Mouse (Mus musculus): ENCODE data around the gene Pfkfb1. TPM values are rescaled to one million over a fixed set of nuclear protein-coding genes. Genes with fewer than 3 reads are reported as not detected.

Gene Pfkfb1
- polyA plus RNA-seq, 1 experiment from 2014 or later = 11.3 TPM

DNA sequence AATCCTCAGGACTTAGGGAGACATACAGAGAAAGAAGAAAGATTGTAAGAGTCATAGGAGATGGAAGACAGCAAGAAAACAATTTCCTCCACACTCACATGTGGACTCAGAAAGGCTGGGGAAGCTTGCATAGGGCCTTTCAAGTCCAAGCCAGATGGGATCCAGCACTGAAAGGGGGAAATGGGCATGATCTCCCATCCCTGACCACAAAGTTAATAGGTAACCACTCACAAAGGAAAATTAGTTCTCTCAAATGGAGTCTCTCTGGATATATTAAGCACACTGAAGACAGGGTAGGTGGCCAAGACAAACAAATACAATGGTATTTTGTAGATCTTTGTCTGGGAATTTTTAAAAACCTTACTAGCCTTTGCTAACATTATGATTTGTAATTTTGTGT, 6.1 kb upstream of the Pfkfb1 start:
- H3K4me1 ChIP-seq (ENCODE audit: control insufficient read depth, insufficient read depth, low read length) = no peaks in the 10 kb centered on the region
- H3K36me3 ChIP-seq (ENCODE audit: control insufficient read depth, insufficient read depth, low read length) = no peaks in the 10 kb centered on the region
- no peak overlapping the region for H3K4me2 ChIP-seq
- H3K27ac ChIP-seq (ENCODE audit: low read depth, low read length) = no peak overlapping the region
- H3K4me3 ChIP-seq (ENCODE audit: low read depth, low read length) = no peak overlapping the region
- H3K27me3 ChIP-seq (ENCODE audit: control insufficient read depth, insufficient read depth, low read length) = no peaks in the 10 kb centered on the region
- no peak for ATAC-seq (replicated peaks; ENCODE audit: insufficient number of reproducible peaks, low FRiP score, low TSS enrichment)
- H3K9ac ChIP-seq (ENCODE audit: low read depth, low read length) = no peak overlapping the region
- H3K9me3 ChIP-seq (replicated peaks; ENCODE audit: control insufficient read depth, low read length) = no peaks in the 10 kb centered on the region

DNA sequence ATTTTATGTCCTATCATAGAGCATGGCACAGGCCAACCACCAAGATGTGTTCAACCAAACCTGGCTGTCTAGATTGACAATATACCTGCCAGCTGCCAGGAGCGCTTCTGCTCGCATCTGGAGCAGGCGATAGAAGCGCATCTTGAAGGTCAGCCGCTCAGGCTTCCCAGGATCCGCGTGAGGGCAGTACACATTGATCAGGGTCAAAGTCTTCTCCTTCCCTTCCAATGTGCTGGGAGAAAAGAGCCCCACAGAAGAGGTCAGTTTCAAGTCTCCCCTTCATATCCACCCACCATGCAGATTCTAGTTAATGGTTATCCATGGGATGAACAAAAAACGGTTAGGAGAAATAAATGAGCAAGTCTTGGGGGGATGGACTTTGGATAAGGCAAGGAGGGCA, 2.9 kb upstream of the Pfkfb1 start:
- Histone ChIP-seq H3K36me3 (ENCODE audit: control insufficient read depth, insufficient read depth, low read length) (no peaks in the 10 kb centered on the region), H3K4me1 (ENCODE audit: control insufficient read depth, insufficient read depth, low read length) (no peaks in the 10 kb centered on the region), H3K9ac (ENCODE audit: low read depth, low read length) (no peak overlapping the region), H3K9me3 (replicated peaks; ENCODE audit: control insufficient read depth, low read length) (no peaks in the 10 kb centered on the region), H3K27me3 (ENCODE audit: control insufficient read depth, insufficient read depth, low read length) (no peaks in the 10 kb centered on the region), H3K27ac (ENCODE audit: low read depth, low read length) (no peak overlapping the region), H3K4me2 (no peak overlapping the region), H3K4me3 (ENCODE audit: low read depth, low read length) (no peak overlapping the region)
- 93% methylated on average over 8 of the region's 8 CpGs for WGBS (ENCODE audit: insufficient replicate concordance)
- ATAC-seq (replicated peaks; ENCODE audit: insufficient number of reproducible peaks, low FRiP score, low TSS enrichment) = no peak

DNA sequence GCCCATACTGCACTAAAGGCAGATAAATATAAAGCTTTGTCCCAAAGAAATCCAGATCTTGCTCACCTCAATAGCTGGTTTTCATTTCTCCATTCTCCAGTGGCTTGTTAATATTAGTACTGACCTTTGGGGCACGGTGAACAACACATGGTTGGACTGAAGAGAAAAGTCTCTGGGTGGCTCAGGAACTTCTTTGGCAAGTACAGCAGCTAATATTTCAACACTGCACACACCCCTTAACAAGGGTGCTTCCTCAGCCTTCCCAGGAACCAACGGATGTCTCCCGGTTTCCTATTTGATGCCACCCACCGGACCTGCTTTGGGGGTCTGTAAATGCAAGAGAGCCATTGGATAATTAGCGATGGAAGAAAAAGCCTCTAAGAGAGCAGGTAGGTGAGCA, 1.7 kb downstream of the Pfkfb1 start, which contains the start of gene Apex2:
Gene Apex2 (minus strand): TSS at position 173 of the 400 bp plus-strand sequence.
- ATAC-seq (replicated peaks; ENCODE audit: insufficient number of reproducible peaks, low FRiP score, low TSS enrichment) = no peak
- no peaks in the 10 kb centered on the region for H3K4me1 ChIP-seq (ENCODE audit: control insufficient read depth, insufficient read depth, low read length)
- H3K9me3 ChIP-seq (replicated peaks; ENCODE audit: control insufficient read depth, low read length) = no peaks in the 10 kb centered on the region
- H3K4me3 ChIP-seq (ENCODE audit: low read depth, low read length) = peak within 1 kb of the TSS; percentile 57; the same call in 1 of the 2 replicates
- H3K4me2 ChIP-seq = peak within 1 kb of the TSS; percentile 66
- 77% methylated on average over 5 of the region's 5 CpGs for WGBS (ENCODE audit: insufficient replicate concordance)
- no peak within 1 kb of the TSS for H3K9ac ChIP-seq (ENCODE audit: low read depth, low read length)
- H3K36me3 ChIP-seq (ENCODE audit: control insufficient read depth, insufficient read depth, low read length) = no peaks in the 10 kb centered on the region
- H3K27me3 ChIP-seq (ENCODE audit: control insufficient read depth, insufficient read depth, low read length) = no peaks in the 10 kb centered on the region
- H3K27ac ChIP-seq (ENCODE audit: low read depth, low read length) = no peak within 1 kb of the TSS

DNA sequence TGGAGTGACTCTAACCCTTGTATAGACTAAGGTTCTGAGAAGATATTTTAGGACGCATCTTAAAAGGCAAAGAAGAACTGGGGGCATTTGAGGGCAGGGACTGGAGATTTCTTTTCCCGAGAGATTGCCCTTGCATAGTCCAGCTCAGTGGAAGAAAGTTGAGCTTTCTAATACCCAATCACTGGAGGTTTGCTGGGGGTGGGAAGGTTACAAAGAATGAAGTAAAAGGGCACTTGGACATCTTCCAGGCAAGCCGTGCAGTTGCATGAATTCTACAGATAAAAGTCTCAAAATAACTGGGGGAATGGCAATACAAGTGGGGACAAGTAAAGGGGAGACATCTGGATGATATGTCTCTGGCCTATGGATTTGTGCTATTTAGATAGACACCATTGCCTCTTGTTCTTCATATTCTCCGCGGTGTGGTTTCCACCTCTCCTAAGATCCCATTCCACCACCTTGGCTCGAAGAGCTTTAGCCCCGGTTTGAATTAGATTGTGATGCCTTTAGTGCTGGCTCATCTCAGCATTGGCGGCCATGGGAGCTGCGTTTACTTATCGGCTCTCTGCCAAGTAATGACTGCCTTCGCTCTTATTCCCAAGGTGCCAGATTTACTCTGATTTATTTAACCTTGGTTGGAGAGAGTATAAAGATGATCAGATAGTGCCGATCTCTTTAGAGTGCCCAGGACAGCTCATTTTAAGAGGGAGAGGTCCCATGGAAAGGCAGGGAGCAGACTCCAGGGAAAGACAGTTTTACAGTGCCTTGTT, 5.4 kb downstream of the Pfkfb1 start:
- H3K4me1 ChIP-seq (ENCODE audit: control insufficient read depth, insufficient read depth, low read length) = no peaks in the 10 kb centered on the region
- no peak for ATAC-seq (replicated peaks; ENCODE audit: insufficient number of reproducible peaks, low FRiP score, low TSS enrichment)
- H3K9me3 ChIP-seq (replicated peaks; ENCODE audit: control insufficient read depth, low read length) = no peaks in the 10 kb centered on the region
- H3K27ac ChIP-seq (ENCODE audit: low read depth, low read length) = no peak overlapping the region
- H3K4me3 ChIP-seq (ENCODE audit: low read depth, low read length) = no peak overlapping the region
- no peaks in the 10 kb centered on the region for H3K27me3 ChIP-seq (ENCODE audit: control insufficient read depth, insufficient read depth, low read length)
- H3K36me3 ChIP-seq (ENCODE audit: control insufficient read depth, insufficient read depth, low read length) = no peaks in the 10 kb centered on the region
- H3K9ac ChIP-seq (ENCODE audit: low read depth, low read length) = no peak overlapping the region
- WGBS (ENCODE audit: insufficient replicate concordance) = 79% methylated on average over 12 of the region's 12 CpGs
- H3K4me2 ChIP-seq = no peak overlapping the region

DNA sequence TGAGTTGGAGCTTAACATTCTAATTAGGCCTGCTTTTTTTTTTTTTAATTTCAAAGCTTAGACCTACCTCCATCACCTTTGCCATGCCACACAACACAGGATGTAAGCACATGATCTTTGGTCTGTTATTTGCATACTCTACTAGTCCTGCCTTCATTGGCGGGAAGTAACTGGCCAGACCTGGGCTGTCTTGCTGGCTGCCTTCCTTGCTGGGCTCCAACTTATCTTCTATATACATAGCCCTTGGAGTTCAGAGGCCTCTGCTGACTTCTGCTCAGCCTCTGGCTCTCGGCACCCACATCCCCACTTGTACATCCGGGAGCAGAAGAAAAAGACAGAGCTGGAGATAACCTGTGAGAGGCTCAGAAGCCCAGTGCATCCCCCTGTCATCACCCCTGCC, 6.1 kb downstream of the Pfkfb1 start:
- ATAC-seq (replicated peaks; ENCODE audit: insufficient number of reproducible peaks, low FRiP score, low TSS enrichment) = no peak; the same call in 1 of the 2 replicates
- no peaks in the 10 kb centered on the region for H3K9me3 ChIP-seq (replicated peaks; ENCODE audit: control insufficient read depth, low read length)
- 66% methylated on average over 3 of the region's 3 CpGs for WGBS (ENCODE audit: insufficient replicate concordance)
- H3K36me3 ChIP-seq (ENCODE audit: control insufficient read depth, insufficient read depth, low read length) = no peaks in the 10 kb centered on the region
- no peaks in the 10 kb centered on the region for H3K4me1 ChIP-seq (ENCODE audit: control insufficient read depth, insufficient read depth, low read length)
- peak overlapping the region; percentile 70 for H3K27ac ChIP-seq (ENCODE audit: low read depth, low read length)
- H3K9ac ChIP-seq (ENCODE audit: low read depth, low read length) = no peak overlapping the region
- peak overlapping the region; percentile 3; the same call in 1 of the 2 replicates for H3K4me3 ChIP-seq (ENCODE audit: low read depth, low read length)
- H3K4me2 ChIP-seq = peak overlapping the region; percentile 11; the same call in 1 of the 2 replicates
- H3K27me3 ChIP-seq (ENCODE audit: control insufficient read depth, insufficient read depth, low read length) = no peaks in the 10 kb centered on the region

DNA sequence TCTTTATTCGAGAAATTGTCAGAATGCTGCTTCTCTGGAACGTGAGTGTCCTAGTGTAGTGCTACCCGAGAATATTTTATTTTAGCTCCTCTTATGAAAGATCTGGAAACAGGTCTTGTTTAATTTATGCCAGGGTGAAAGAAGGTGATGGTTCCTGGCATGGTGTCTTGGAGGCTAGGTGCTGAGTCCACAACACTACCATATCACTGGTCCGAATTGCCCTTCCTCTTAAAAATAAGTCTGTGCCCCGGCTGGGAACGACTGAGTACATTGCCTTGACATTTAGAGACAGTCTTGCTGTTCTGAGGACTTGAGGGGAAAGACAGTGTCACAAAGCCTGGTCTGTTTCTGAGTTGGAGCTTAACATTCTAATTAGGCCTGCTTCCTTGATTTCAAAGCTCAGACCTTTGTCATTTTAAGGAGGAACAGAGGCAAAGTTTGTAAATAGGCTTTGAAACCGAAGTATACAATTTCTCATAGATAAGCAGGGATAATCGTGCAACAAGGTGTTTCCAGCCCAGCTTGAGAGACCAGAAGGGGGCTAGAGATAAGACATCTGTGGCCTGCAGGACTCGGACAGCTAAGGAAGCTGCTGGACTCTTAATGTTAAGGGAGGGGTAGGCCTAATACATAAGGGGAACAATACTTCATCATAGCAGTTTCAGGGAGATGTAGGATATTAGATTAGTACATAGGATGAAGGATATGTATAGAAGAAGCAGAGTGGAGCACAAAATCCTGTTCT, 7.2 kb downstream of the Pfkfb1 start:
- 0 out of 2 replicates have a peak, but pooled peaks have one; percentile 67 for ATAC-seq (replicated peaks; ENCODE audit: insufficient number of reproducible peaks, low FRiP score, low TSS enrichment)
- H3K4me2 ChIP-seq = peak overlapping the region; percentile 24; the same call in 1 of the 2 replicates
- 57% methylated on average over 9 of the region's 9 CpGs for WGBS (ENCODE audit: insufficient replicate concordance)
- H3K9me3 ChIP-seq (replicated peaks; ENCODE audit: control insufficient read depth, low read length) = no peaks in the 10 kb centered on the region
- peak overlapping the region; percentile 70; the same call in 1 of the 2 replicates for H3K27ac ChIP-seq (ENCODE audit: low read depth, low read length)
- H3K4me1 ChIP-seq (ENCODE audit: control insufficient read depth, insufficient read depth, low read length) = no peaks in the 10 kb centered on the region
- H3K27me3 ChIP-seq (ENCODE audit: control insufficient read depth, insufficient read depth, low read length) = no peaks in the 10 kb centered on the region
- no peaks in the 10 kb centered on the region for H3K36me3 ChIP-seq (ENCODE audit: control insufficient read depth, insufficient read depth, low read length)
- peak overlapping the region; percentile 3; the same call in 1 of the 2 replicates for H3K4me3 ChIP-seq (ENCODE audit: low read depth, low read length)
- H3K9ac ChIP-seq (ENCODE audit: low read depth, low read length) = peak overlapping the region; percentile 34; the same call in 1 of the 2 replicates

DNA sequence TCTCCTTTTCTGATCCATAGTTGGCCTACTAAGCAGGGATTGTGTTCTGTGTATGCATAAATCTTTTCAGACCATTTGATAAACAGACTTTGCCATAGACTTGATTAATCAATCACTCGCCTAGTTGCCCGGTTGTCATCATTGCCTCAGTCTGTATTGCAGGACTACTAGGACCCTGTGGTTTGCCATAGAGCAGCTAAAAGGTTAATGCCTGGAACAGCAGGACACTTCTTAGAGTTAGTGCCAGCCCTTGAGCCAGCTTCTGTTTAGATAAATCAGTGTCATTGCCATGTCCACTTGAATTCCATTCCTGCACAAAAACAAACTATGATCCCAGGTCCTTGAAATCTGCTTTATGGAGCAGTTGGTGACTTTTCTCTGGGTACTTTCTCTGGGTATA, 10.9 kb downstream of the Pfkfb1 start:
- no peaks in the 10 kb centered on the region for H3K4me1 ChIP-seq (ENCODE audit: control insufficient read depth, insufficient read depth, low read length)
- no peak for ATAC-seq (replicated peaks; ENCODE audit: insufficient number of reproducible peaks, low FRiP score, low TSS enrichment)
- H3K9ac ChIP-seq (ENCODE audit: low read depth, low read length) = no peak overlapping the region
- H3K9me3 ChIP-seq (replicated peaks; ENCODE audit: control insufficient read depth, low read length) = no peaks in the 10 kb centered on the region
- no peaks in the 10 kb centered on the region for H3K36me3 ChIP-seq (ENCODE audit: control insufficient read depth, insufficient read depth, low read length)
- no peaks in the 10 kb centered on the region for H3K27me3 ChIP-seq (ENCODE audit: control insufficient read depth, insufficient read depth, low read length)
- no peak overlapping the region for H3K27ac ChIP-seq (ENCODE audit: low read depth, low read length)
- no peak overlapping the region for H3K4me3 ChIP-seq (ENCODE audit: low read depth, low read length)
- H3K4me2 ChIP-seq = no peak overlapping the region
- WGBS (ENCODE audit: insufficient replicate concordance) = 78% methylated on average over 2 of the region's 2 CpGs

DNA sequence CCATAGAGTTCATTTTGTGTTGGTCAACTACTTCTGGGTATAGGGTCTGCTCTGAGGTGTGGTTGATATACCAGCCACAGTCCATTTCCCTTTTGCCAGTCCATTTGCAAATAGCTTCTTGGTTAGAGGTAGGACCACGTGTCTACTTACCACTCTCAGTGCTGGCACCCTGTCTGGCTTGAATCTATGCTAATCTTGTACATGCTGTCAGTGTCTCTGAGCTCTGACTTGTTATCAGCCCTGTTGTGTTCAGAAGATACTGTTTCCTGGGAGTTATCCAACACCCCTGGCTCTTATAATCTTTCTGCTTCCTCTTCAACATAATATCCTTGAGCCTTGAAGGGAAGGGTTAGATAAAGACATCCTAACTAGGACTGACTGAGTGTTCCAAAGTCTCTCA, 48.4 kb downstream of the Pfkfb1 start:
- Histone ChIP-seq H3K36me3 (ENCODE audit: control insufficient read depth, insufficient read depth, low read length) (no peaks in the 10 kb centered on the region), H3K4me3 (ENCODE audit: low read depth, low read length) (no peak overlapping the region), H3K4me1 (ENCODE audit: control insufficient read depth, insufficient read depth, low read length) (no peaks in the 10 kb centered on the region), H3K9ac (ENCODE audit: low read depth, low read length) (no peak overlapping the region), H3K27ac (ENCODE audit: low read depth, low read length) (no peak overlapping the region), H3K27me3 (ENCODE audit: control insufficient read depth, insufficient read depth, low read length) (no peaks in the 10 kb centered on the region), H3K9me3 (replicated peaks; ENCODE audit: control insufficient read depth, low read length) (no peaks in the 10 kb centered on the region), H3K4me2 (no peak overlapping the region)
- ATAC-seq (replicated peaks; ENCODE audit: insufficient number of reproducible peaks, low FRiP score, low TSS enrichment) = no peak
- WGBS (ENCODE audit: insufficient replicate concordance) = 21% methylated on average over 1 of the region's 1 CpGs
